Mouse (Mus musculus) urinary bladder, postnatal 10 days (tissue): ENCODE data around the gene Rpl6.
"Not testable (repeated sequence)": the region's sequence is repeated elsewhere in the genome, so short reads cannot be mapped to it uniquely, and the experiment has no call there.

ENCODE experiments used
- DNase-seq: peaks from one replicate; pipeline ENCODE4 v3.0.0; 2022; ENCODE audit warnings: low spot score

Rpl6 gene

DNA sequence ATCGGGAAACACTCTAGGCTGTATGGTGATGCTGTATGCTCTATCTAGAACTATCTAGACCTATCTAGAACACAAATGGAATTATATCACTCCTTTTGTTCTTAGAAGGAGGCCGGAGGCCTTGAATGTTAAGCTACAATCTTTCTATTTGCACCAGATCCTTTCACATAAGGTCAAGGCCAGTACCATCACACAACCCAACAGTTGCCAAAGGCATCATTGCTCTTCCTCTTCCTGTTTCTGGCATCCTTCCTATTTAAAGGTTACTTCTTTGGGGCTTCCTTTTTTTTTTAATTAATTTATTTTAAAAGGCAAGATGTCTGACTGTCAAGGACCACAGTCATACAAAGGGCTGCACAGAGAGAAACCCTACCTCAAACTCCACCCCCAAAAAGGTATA, 6.9 kb upstream of the Rpl6 start:
- no peak for DNase-seq

GRCm38 (mm10) chr5:121198376-121198775, 5.9 kb upstream of the Rpl6 start:
- DNase-seq = no peak

DNA sequence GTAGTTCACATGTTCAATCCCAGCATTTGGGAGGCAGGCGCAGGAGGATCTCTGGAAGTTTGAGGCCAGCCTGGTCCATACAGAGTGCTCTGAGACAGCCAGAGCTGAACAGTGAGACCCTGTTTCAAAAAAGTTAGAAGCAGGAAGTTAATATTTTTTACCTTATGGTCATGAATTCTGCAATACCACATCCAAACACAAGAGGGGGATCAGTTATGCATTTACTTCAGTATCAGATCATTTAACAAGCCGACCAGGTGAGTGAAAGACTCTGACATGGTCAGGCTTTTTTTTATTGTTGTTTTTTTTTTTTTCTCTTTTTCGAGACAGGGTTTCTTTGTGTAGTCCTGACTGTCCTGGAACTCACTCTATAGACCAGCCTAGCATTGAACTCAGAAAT, 2.5 kb upstream of the Rpl6 start:
- no peak for DNase-seq

- DNase-seq = no peak
Observed at GRCm38 (mm10) chr5:121202467-121202866, 1.8 kb upstream of the Rpl6 start.

- DNase-seq = not testable (repeated sequence)
Observed at GRCm38 (mm10) chr5:121205537-121206130, 1.4 kb downstream of the Rpl6 start.

GRCm38 (mm10) chr5:121206540-121206939, 2.3 kb downstream of the Rpl6 start:
- no peak for DNase-seq

- no peak for DNase-seq
Observed at GRCm38 (mm10) chr5:121206984-121207383, 2.7 kb downstream of the Rpl6 start.

GRCm38 (mm10) chr5:121209755-121210600, 5.7 kb downstream of the Rpl6 start:
- no peak for DNase-seq

DNA sequence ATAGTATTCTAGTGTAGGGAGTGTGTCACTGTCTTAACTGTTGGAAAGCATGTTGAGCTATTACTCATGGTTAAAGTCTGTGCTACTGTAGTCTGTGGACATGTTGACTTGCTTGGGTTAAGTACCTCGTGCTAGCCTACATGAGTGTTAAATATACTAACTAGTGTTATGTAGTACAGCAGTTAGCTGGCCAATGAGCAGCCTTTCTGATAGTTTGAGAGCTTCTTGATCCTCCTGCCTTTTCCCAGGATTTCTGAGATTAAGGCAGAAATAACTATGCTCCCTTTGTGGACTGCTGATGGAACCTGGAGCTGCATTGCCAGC, 6.3 kb downstream of the Rpl6 start:
- DNase-seq = no peak

- no peak for DNase-seq
Observed at GRCm38 (mm10) chr5:121212108-121212507, 7.8 kb downstream of the Rpl6 start.

- no peak for DNase-seq
Observed at GRCm38 (mm10) chr5:121214707-121215106, 10.4 kb downstream of the Rpl6 start.

DNA sequence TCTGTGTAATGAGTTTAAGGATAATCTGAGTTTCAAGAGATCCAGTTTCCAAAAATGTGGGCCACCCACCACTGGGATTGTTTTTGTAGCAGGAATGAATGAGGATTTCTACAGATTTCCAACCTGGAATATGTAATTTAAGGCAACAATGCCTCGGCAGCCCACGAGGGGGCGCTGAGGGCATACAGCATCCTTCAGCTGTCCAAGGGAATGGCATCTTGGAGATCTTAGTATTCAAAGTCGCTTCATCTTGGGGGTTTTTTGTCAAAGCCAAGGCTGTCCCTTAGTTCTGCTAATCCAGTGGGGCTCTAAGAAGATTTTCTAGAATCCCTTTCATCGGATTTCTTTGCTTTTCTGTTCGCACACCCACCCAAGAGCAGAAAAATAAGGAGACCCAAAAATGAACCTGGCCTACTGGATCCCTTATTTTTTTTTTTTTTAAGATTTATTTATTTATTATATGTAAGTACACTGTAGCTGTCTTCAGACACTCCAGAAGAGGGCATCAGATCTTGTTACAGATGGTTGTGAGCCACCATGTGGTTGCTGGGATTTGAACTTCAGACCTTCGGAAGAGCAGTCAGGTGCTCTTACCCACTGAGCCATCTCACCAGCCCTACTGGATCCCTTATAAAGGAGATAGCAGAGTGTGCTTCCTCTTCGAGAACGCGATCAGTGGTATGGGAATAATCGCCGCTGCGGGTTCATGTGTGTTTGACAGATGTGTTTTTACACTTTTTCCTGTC, 11.3 kb downstream of the Rpl6 start:
- no peak for DNase-seq

DNA sequence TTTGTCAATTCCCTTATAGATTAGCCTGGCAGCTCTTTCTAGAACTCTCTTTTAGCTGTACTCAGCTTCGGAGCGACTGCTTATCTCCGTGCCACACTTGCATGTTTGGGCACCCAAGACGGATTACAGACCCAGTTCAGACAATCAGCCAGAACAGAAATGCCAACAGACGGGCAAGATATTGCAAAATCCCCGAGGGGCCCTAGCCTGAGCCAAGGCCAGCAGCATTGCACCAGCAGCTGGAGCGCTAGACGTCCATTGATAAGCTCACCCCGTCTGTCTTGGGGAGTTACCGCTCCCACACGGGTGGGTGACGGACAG, 11.8 kb downstream of the Rpl6 start:
- DNase-seq = no peak

DNA sequence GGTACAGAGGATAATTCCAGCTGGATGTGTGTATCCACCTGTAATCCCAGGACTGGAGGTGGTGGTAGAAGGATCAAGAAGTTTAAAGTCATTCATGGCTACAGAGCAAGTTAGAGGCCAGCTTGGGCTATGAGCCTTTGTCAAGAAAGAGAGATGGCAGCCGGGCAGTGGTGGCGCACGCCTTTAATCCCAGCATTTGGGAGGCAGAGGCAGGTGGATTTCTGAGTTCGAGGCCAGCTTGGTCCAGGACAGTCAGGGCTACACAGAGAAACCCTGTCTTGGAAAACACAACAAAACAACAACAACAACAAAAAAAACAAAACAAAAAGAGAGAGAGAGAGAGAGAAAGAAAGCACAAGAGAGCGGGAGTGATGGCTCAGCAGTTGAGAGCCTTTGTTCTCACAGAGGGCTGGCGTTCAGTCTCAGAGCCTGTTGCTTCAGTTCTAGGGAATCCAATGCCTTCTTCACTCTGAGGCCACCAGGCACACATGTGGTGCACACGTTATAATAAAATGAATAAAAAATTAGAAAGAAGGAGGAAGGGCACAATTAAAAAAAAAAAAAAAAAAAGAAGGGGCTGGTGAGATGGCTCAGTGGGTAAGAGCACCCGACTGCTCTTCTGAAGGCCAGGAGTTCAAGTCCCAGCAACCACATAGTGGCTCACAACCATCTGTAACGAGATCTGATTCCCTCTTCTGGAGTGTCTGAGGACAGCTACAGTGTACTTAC, 12.5 kb downstream of the Rpl6 start:
- not testable (repeated sequence) for DNase-seq

GRCm38 (mm10) chr5:121217313-121217634, 13.0 kb downstream of the Rpl6 start:
- DNase-seq = no peak

DNA sequence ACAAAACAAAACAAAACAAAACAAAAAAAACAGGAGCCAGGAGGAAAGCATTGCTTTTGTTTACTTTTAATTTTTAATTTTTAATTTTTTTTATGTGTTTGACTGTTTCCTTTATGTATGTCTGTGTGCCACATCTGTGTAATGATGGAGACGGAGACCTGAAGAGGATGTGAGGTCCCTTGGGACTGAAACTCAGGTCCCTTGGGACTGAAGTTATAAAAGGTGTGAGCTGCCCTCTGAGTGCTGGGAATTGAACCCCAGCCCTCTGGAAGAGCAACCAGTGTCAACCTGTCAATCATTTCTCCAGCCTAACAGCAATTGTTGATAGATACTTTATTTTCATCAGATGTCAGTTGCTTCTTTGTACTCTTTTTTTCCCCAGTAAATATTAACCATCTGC, 14.9 kb downstream of the Rpl6 start:
- DNase-seq = no peak

DNA sequence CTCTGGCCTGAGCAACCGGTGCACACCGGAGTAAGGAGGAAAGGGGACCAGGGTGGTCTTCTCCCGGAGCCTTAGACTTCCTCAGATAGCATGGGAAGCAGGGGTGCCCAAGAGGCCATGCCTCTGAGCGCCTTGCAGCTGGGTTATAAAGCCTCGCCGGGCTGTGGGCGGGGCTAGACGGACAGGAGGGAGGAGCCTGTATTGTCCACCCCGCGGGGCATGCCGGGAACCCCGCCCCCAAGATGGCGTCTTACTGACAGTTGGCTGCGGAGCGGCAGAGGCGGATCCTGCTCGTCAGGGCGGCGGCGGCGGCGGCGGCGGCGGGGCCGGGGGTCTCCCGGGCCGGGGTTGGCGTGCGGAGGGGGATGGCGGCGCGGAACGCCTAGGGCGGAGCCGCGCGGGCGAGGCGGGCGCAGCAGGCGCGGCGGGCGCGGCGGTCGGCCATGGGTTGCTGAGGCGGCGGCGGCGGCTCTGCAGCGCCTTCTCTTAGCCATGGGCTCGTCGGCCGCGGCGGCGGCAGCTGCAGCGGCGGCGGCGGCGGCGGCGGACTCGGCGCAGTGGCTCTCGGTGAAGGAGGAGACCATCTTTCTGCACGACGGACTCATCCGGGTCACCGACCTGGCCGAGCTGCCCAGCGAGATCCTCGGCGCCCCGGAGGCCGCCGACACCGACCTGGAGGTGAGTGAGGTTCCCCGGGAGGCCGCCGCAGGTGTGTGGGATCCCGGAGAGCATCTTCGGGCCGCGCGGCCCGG, 15.9 kb downstream of the Rpl6 start, which contains the start of gene Hectd4:
Gene Hectd4 (plus strand): TSS at position 240 of the 752 bp plus-strand sequence.
- DNase-seq = peak; percentile 84

DNA sequence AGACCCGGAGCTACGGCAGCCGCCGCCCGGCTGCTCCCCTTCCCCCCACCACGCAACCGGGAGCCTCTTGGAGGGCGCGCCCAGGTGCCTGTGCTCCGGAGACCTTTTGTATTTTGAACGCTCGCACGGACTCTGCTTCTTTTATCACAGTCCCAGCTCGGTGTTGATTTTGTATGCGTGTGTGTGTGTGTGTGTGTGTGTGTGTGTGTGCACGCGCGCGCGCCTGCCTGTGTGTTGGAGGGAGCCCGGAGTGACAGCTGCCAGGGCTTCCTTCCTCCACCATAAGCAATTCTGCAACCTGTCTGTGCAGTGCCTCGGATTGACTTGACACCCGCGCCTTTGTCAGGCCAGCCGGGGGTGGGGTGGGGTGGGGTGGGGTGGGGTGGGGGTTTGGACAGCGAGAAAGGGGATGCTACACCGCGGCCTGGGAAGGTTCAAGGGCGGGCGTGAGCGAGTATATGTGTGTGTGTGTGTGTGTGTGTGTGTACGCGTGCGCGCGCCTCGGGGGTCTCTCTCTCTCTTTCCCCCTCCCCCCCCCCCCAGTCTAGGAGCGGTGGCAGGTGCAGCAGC, 16.5 kb downstream of the Rpl6 start:
- DNase-seq = no peak

DNA sequence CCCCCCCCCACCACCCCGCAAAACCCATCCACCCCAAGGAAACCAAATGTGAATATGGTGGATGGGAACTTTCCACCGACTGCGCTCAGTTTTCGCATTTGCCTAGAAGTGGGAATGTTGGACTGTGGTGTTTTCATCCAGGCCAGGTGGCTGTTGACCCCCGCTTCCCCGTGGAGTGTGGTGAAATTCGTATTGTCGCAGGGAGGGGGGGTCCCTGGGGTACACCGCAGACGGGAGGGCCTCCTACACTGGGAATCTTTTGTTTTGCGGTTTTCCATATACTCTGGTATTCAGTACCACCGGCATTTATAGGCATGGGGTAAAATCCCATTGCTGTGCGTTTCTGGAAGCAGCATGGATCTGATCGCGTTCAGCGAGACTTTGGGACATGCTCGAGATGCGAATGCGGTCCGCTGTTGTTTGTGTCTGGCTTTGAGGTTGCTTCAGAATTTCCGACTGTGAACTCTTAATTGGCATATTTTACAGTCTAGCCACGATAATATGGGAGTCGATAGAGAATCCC, 17.1 kb downstream of the Rpl6 start:
- DNase-seq = no peak

DNA sequence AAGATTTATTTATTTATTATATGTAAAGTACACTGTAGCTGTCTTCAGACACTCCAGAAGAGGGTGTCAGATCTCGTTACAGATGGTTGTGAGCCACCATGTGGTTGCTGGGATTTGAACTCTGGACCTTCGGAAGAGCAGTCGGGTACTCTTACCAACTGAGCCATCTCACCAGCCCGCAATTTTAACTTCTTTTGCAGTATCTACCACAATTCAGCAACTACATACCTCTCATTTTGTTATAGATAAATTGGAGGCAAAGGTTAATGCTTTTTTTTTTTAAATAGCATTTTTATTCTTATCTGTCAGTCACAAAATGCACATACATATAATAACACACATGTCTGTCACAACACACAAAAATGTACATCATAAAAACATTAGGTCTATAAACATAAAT, 19.7 kb downstream of the Rpl6 start:
- DNase-seq = not testable (repeated sequence)

DNA sequence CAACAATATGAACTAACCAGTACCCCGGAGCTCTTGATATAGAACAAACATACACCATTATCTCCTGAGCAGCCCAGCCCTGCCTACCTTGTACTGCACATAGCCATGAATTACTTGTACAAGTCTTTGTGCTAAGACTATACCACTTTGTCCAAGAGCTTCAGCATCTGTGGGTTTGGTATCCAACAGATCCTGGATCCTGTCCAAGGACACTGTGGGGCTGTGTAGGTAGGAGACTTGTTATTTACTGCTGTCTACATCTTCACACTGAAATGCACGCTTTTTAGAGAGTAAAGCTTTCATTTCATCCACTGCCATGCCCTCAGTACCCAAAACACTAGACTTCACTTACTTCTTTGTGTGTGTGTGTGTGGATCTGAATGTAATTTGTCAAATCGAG, 20.6 kb downstream of the Rpl6 start:
- no peak for DNase-seq
